Comparison of ENCODE assay signal across 21 mouse cellular contexts in genomic region chr4:35308221-35308620, GRCm38 (mm10).
DNase-seq lines count a peak whose midpoint lies in the region; ATAC-seq and TF ChIP-seq lines count a peak whose summit lies in the region.
"Had no signal": no experiment of that assay in that cellular context is flagged by ENCODE, and none has a peak within 500 bp of the region (broad histone marks: within the 10 kb centered on the region; RNA-seq: fewer than 3 reads in every experiment).

No protein-coding gene starts in this region.

- no peaks in the 10 kb centered on the region for H3K9me3 ChIP-seq in liver, embryonic 12.5 days (replicated peaks)
- H3K9me3 ChIP-seq: forebrain, embryonic 13.5 days; heart, embryonic 13.5 days; liver, embryonic 13.5 days; neural tube, embryonic 12.5 days; stomach, embryonic 15.5 days had no signal

- H3K4me1 ChIP-seq in liver, adult 2 months (ENCODE audit: control insufficient read depth, insufficient read depth, low read length): peaks cover 5% of the 10 kb centered on the region
- no peaks in the 10 kb centered on the region for H3K4me1 ChIP-seq in liver, embryonic 12.5 days
- H3K4me1 ChIP-seq: heart, embryonic 13.5 days; liver, embryonic 13.5 days; neural tube, embryonic 12.5 days; stomach, embryonic 15.5 days had no signal

- no peaks in the 10 kb centered on the region for H3K27me3 ChIP-seq in liver, adult 2 months (ENCODE audit: control insufficient read depth, insufficient read depth, low read length)
- H3K27me3 ChIP-seq in liver, embryonic 12.5 days (replicated peaks): no peaks in the 10 kb centered on the region
- no peaks in the 10 kb centered on the region for H3K27me3 ChIP-seq in splenic B cell, adult 2 months (ENCODE audit: control insufficient read depth, insufficient read depth, low read length, poor library complexity, severe bottlenecking)
- H3K27me3 ChIP-seq: forebrain, embryonic 13.5 days; heart, embryonic 13.5 days; liver, embryonic 13.5 days; neural tube, embryonic 12.5 days; stomach, embryonic 15.5 days had no signal

- ATAC-seq in liver, embryonic 12.5 days: no peak
- no peak for ATAC-seq in megakaryocyte, adult 5-6 weeks (ENCODE audit: poor library complexity, severe bottlenecking)
- ATAC-seq: forebrain, embryonic 13.5 days; hindbrain, embryonic 16.5 days had no signal

- TF ChIP-seq POLR2A in liver, adult 2 months (IDR thresholded peaks at IDR 0.05; ENCODE audit: extremely low read depth, insufficient read depth, low read length): no peak

- WGBS in liver, adult 2 months: 46% methylated on average over 5 of the region's 5 CpGs
- WGBS in liver, embryonic 12.5 days (ENCODE audit: insufficient replicate concordance): 43% methylated on average over 5 of the region's 5 CpGs

- H3K9ac ChIP-seq in liver, adult 2 months (ENCODE audit: low read depth, low read length): no peak overlapping the region
- H3K9ac ChIP-seq in liver, embryonic 12.5 days: no peak overlapping the region
- H3K9ac ChIP-seq: forebrain, embryonic 13.5 days; heart, embryonic 13.5 days; liver, embryonic 13.5 days; neural tube, embryonic 12.5 days; stomach, embryonic 15.5 days had no signal

- H3K79me2 ChIP-seq in liver, adult 2 months (ENCODE audit: control insufficient read depth, insufficient read depth, low read length): no peaks in the 10 kb centered on the region

- H3K4me3 ChIP-seq in liver, adult 2 months (ENCODE audit: insufficient read depth, low read depth, low read length): no peak overlapping the region
- no peak overlapping the region for H3K4me3 ChIP-seq in liver, embryonic 12.5 days
- H3K4me3 ChIP-seq: forebrain, embryonic 13.5 days; heart, embryonic 13.5 days; liver, embryonic 13.5 days; neural tube, embryonic 12.5 days; stomach, embryonic 15.5 days had no signal

- TF ChIP-seq CTCF in liver, adult 2 months (IDR thresholded peaks at IDR 0.05; ENCODE audit: low read depth, low read length): peak; percentile 52

- no peaks in the 10 kb centered on the region for H3K36me3 ChIP-seq in liver, adult 2 months (ENCODE audit: control insufficient read depth, insufficient read depth, low read length)
- no peaks in the 10 kb centered on the region for H3K36me3 ChIP-seq in liver, embryonic 12.5 days
- no peaks in the 10 kb centered on the region for H3K36me3 ChIP-seq in splenic B cell, adult 2 months (ENCODE audit: control insufficient read depth, insufficient read depth, low read length, poor library complexity, severe bottlenecking)
- H3K36me3 ChIP-seq: heart, embryonic 13.5 days; liver, embryonic 13.5 days; neural tube, embryonic 12.5 days; stomach, embryonic 15.5 days had no signal

- DNase-seq in liver, adult 2 months (ENCODE audit: extremely low read depth, low read depth, low spot score): peak; percentile 56
- DNase-seq in ES-CJ7 (ENCODE audit: low read depth, low spot score) (peak; percentile 20), adipocyte (ENCODE audit: low spot score) (peak; percentile 60), MN1 (ENCODE audit: low spot score) (no peak)
- peak; percentile 1 for DNase-seq in splenic B cell, adult 2 months (ENCODE audit: low read depth, low spot score)
- DNase-seq: adrenal gland, postnatal 25 days; cerebellum, adult 9-10 months; heart, postnatal 36 days; kidney, adult 18-20 months; layer of hippocampus, postnatal 36 days; liver, embryonic 13.5 days; lung, postnatal 10 days; spleen, adult 18-20 months had no signal

- no peak overlapping the region for H3K4me2 ChIP-seq in liver, embryonic 12.5 days
- H3K4me2 ChIP-seq: forebrain, embryonic 13.5 days; heart, embryonic 13.5 days; liver, embryonic 13.5 days; midbrain, embryonic 11.5 days; neural tube, embryonic 12.5 days; stomach, embryonic 15.5 days had no signal

- H3K27ac ChIP-seq in liver, adult 2 months (replicated peaks; ENCODE audit: insufficient read depth, low read depth, low read length): no peak overlapping the region
- no peak overlapping the region for H3K27ac ChIP-seq in liver, embryonic 12.5 days
- H3K27ac ChIP-seq: forebrain, embryonic 13.5 days; heart, embryonic 13.5 days; liver, embryonic 13.5 days; neural tube, embryonic 12.5 days; stomach, embryonic 15.5 days had no signal
